In the genomic region with DNA sequence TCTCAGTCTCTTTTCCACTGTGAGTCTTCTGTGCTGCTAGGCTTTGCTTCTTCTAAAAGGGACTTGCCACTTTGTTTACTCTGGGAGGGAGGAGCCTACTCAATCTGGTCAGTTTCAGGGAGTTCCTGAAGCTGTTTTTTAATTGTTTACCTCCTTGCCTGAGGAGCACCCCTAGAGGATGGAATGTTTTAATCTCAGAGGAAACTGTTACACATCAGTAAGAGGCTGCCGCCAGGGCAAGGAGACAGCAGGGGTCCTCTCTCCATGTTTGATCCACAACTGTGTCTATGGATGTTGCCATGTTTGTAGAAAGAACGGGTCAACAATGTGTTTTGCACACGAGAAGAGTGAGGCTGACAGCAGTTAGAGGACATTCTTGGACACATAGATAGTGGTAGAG, we compare ENCODE assay signal across 23 mouse cellular contexts. TPM values are rescaled to one million over a fixed set of nuclear protein-coding genes. Genes with fewer than 3 reads are reported as not detected.
DNase-seq lines count a peak whose midpoint lies in the region; ATAC-seq and TF ChIP-seq lines count a peak whose summit lies in the region.
"Had no signal": no experiment of that assay in that cellular context is flagged by ENCODE, and none has a peak within 500 bp of the region (broad histone marks: within the 10 kb centered on the region; RNA-seq: fewer than 3 reads in every experiment).

No protein-coding gene starts in this region.

- TF ChIP-seq EP300 in stomach, postnatal 0 days (optimal IDR thresholded peaks at IDR 0.05): no peak

- no peak overlapping the region for H3K27ac ChIP-seq in stomach, postnatal 0 days (replicated peaks)
- H3K27ac ChIP-seq: embryonic facial prominence, embryonic 10.5 days; embryonic facial prominence, embryonic 12.5 days; forebrain, embryonic 13.5 days; forebrain, embryonic 15.5 days had no signal

- H3K4me1 ChIP-seq in stomach, postnatal 0 days (replicated peaks; ENCODE audit: control insufficient read depth, insufficient read depth): 0 out of 2 replicates have a peak, but pooled peaks cover 2% of the 10 kb centered on the region

- no peak overlapping the region for H3K9ac ChIP-seq in stomach, postnatal 0 days (ENCODE audit: low read length)
- H3K9ac ChIP-seq: embryonic facial prominence, embryonic 12.5 days; forebrain, embryonic 13.5 days; forebrain, embryonic 15.5 days; forebrain, postnatal 0 days had no signal

- DNase-seq in heart, adult 11 months: peak; percentile 70
- no peak for DNase-seq in heart, postnatal 4 days
- DNase-seq in ES-CJ7 (ENCODE audit: low read depth, low spot score) (peak; percentile 64), R1 (ENCODE audit: low read depth, low spot score) (peak; percentile 87)
- DNase-seq in stomach, postnatal 0 days (ENCODE audit: low spot score): no peak
- no peak for DNase-seq in left cerebral cortex, postnatal 36 days (ENCODE audit: low spot score in 2 of 2)
- DNase-seq in spleen, postnatal 36 days (ENCODE audit: low spot score in 2 of 2): no peak
- DNase-seq: adrenal gland, adult 8-10 months; adrenal gland, postnatal 14 days; adrenal gland, postnatal 36 days; cerebellum, adult 11-12 months; cerebellum, adult 2 months; cerebellum, adult 9-10 months; cerebellum, postnatal 10 days; cerebellum, postnatal 25 days; forebrain, postnatal 0 days had no signal

- H3K4me2 ChIP-seq in stomach, postnatal 0 days (replicated peaks; ENCODE audit: low read depth): no peak overlapping the region
- H3K4me2 ChIP-seq: embryonic facial prominence, embryonic 12.5 days; forebrain, embryonic 13.5 days; forebrain, embryonic 15.5 days had no signal

- H3K27me3 ChIP-seq in stomach, postnatal 0 days (ENCODE audit: control insufficient read depth, insufficient read depth, low read length): no peaks in the 10 kb centered on the region
- H3K27me3 ChIP-seq: embryonic facial prominence, embryonic 12.5 days; forebrain, embryonic 13.5 days; forebrain, embryonic 15.5 days; Patski had no signal

- peak; percentile 3; the same call in 1 of the 2 replicates for TF ChIP-seq CTCF in stomach, postnatal 0 days (IDR thresholded peaks at IDR 0.05; ENCODE audit: low read depth)

- H3K36me3 ChIP-seq in stomach, postnatal 0 days (ENCODE audit: control insufficient read depth, insufficient read depth, low read length): no peaks in the 10 kb centered on the region
- H3K36me3 ChIP-seq: embryonic facial prominence, embryonic 10.5 days; embryonic facial prominence, embryonic 12.5 days; forebrain, embryonic 15.5 days; G1E had no signal

- no peaks in the 10 kb centered on the region for H3K9me3 ChIP-seq in stomach, postnatal 0 days (ENCODE audit: control insufficient read depth, low read length)
- H3K9me3 ChIP-seq: embryonic facial prominence, embryonic 10.5 days; embryonic facial prominence, embryonic 12.5 days; forebrain, embryonic 13.5 days; forebrain, embryonic 15.5 days; G1E had no signal

- no peak for ATAC-seq in stomach, postnatal 0 days (ENCODE audit: low FRiP score, low TSS enrichment)
- ATAC-seq: activated CD4-positive, CD25-positive, alpha-beta regulatory T cell, adult 4 months; forebrain, embryonic 13.5 days; forebrain, embryonic 15.5 days; forebrain, postnatal 0 days; Patski had no signal

- H3K4me3 ChIP-seq in stomach, postnatal 0 days (ENCODE audit: low read depth, low read length): no peak overlapping the region
- H3K4me3 ChIP-seq: embryonic facial prominence, embryonic 10.5 days; embryonic facial prominence, embryonic 12.5 days; forebrain, embryonic 13.5 days; forebrain, embryonic 15.5 days had no signal

- intact Hi-C loops in left cerebral cortex, postnatal 36 days (cut with DNase I): no loop called here

- 92% methylated on average over 3 of the region's 3 CpGs for WGBS in stomach, postnatal 0 days

RNA-seq across cellular contexts. Expression of a gene that starts 28.4 kb away (rescaled TPM):
- total RNA-seq in heart, postnatal 4 days (2021): 100 to 1,000 TPM; 124 to 126 TPM
- 168 and 177 TPM in 2 replicates for polyA plus RNA-seq in stomach, postnatal 0 days (2015; fragmentation: Nextera tagmentation; extraction: Ambion mirVana)
- total RNA-seq in left cerebral cortex, postnatal 36 days (2021): 10 to 100 TPM; 38.8 to 46.6 TPM

RNA-seq across cellular contexts. Expression of a gene that starts 31.5 kb away (rescaled TPM):
- total RNA-seq in heart, postnatal 4 days (2021): 10 to 100 TPM; 18.7 to 20.7 TPM
- 14.1 and 18.5 TPM in 2 replicates for polyA plus RNA-seq in stomach, postnatal 0 days (2015; fragmentation: Nextera tagmentation; extraction: Ambion mirVana)
- total RNA-seq in left cerebral cortex, postnatal 36 days (2021): 10 to 100 TPM in 1 of 2 experiments, 1 to 10 TPM in 1; 7.7 to 13.0 TPM

RNA-seq across cellular contexts. Expression of a gene that starts 39.8 kb away (rescaled TPM):
- total RNA-seq in heart, postnatal 4 days (2021): 10 to 100 TPM; 33.2 to 34.2 TPM
- polyA plus RNA-seq in stomach, postnatal 0 days (2015; fragmentation: Nextera tagmentation; extraction: Ambion mirVana): 24.9 and 27.0 TPM in 2 replicates
- 10 to 100 TPM; 32.5 to 40.1 TPM for total RNA-seq in left cerebral cortex, postnatal 36 days (2021)

Comparison
In these comparisons a context has a peak if more than half of its experiments do, and no peak if none do; other contexts are left out.
1. DNase-seq: peak in heart, adult 11 months (single experiment), ES-CJ7 (single experiment) and R1 (single experiment); none in heart, postnatal 4 days (single experiment), stomach, postnatal 0 days (single experiment), left cerebral cortex, postnatal 36 days (0 of 2) and spleen, postnatal 36 days (0 of 2).